Mouse (Mus musculus) spleen, postnatal 10 days (tissue): ENCODE measurements around the gene Lage3.
"Not testable (repeated sequence)": the region's sequence is repeated elsewhere in the genome, so short reads cannot be mapped to it uniquely, and the experiment has no call there.

Source experiments
- DNase-seq, 2 experiments: peaks; one replicate each; pipeline ENCODE4 v3.0.0; 2021 to 2022; ENCODE audit warnings: low spot score in 2 of 2

Lage3 gene

DNA sequence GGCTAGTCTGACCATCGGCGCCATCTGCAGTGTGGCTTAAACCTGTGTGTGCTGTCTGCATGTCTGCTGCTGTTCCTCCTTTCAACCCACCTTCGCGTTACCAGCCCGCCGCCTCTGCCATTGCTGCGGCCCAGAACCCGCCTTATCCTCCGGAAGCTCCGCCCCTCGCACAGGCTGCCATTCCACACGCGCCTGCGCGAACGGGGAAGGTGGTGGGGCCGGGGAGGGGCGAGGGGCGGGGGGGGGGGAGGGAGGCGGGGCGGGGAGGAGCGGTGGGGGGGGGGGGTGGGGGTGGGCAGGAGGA, at the start of gene Lage3:
Gene Lage3 (minus strand): TSS at position 152 of the 304 bp plus-strand sequence.
- DNase-seq = peak; percentile 55 to 86

DNA sequence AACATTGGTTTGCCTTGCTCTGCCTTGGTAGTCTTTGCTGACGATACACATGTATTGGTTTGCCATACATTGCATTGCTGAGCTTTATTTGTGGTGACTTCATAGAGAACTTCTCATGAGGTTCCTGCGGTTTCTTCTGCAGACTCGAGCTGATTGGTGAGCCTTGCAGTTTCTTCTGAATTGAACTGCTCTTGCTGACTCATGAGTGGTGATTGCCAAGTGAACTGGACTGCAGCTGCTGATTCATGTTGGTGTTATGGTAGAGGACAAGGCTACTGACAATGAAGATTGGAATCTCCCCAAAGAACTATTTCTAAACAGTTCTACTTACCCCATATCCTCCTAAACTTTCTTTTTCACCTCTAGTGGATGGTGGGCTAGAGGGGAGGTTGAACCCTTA, 46.7 kb upstream of the Lage3 start:
- DNase-seq = no peak

DNA sequence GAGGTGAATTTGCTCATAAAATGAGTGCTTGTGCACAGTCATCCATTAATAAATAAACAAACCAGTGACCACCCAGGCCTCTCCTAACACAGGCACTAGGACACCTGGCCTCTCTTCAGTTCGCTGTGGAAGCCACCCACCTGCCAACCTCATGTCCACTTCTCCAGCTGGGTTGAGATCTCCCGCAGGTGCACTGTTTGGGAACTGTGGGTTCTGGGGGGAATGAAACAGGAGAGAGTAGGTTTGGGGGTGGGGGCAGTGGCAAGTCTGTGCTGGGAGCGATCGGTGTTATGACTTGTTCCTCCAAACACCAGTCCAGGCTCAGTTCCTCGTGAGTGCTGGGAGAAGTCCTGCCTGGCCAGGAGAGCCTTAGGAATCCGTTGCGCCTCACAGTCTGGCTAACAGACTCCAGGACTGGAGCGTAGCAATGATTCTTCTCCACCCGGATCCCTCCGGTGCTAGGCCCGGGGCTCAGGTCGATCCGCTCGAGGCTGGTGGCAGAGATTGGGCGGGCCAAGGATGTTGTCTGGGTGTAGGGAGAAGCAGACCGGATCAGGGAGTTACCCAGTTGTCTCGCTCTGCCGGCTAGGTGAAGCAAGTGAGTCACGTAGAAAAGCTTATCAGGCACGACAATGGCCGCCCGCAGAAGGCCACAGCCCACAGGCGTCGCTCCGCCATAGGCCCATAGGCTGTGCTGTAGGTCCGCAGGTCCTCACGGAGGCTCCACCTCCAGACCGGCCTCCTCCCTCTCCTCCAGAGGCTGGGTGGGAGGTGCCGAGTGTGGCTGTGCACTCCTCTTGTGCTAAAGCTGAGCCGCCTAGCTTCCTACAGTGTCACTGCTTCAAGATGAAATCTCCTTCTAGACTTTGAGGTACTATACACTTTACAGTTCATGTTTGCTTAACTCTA, 39.4 kb upstream of the Lage3 start, which contains the start of the genes Fam3a and Ikbkg:
Gene Fam3a (minus strand): TSS at position 738 of the 909 bp plus-strand sequence.
Gene Ikbkg (plus strand): TSS at position 756 of the 909 bp plus-strand sequence.
- peak; percentile 58 to 88 for DNase-seq

DNA sequence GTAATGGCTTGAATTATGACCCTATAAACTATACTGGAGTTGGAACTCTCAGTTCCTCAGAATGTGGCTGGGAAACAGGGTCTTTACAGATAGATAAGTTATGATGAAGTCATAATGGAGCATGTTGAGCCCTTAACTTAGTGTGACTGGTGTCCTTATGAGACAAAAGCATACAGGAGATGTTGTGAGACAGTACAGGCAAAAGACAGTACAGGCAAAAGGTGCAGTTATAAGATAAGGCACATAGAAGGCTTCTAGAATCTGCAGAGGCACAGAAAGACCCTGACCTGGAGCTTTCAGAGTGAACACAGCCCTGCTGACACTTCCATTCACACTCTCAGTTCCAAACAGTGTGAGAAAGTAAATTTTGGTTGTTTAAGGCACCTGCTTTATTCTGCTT, 34.7 kb upstream of the Lage3 start:
- DNase-seq = no peak

DNA sequence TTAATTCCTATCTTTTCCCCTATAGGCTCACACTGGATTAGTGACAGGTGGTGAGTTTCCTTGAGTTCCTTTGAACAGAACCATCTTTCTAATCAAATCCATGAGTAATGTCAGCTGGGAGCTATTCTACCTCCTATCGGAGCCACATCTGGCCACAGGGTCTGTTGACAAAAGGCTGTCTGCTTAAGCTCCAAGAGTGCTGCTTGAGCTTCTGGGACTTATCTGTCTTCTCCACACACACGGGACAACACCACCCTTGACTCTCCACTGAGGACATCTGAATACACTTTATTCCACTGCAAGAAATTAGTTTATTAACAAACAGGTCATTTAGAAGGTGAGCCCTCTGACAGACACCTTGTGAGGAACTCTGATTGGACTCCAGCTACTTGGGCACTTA, 31.0 kb upstream of the Lage3 start:
- no peak for DNase-seq

DNA sequence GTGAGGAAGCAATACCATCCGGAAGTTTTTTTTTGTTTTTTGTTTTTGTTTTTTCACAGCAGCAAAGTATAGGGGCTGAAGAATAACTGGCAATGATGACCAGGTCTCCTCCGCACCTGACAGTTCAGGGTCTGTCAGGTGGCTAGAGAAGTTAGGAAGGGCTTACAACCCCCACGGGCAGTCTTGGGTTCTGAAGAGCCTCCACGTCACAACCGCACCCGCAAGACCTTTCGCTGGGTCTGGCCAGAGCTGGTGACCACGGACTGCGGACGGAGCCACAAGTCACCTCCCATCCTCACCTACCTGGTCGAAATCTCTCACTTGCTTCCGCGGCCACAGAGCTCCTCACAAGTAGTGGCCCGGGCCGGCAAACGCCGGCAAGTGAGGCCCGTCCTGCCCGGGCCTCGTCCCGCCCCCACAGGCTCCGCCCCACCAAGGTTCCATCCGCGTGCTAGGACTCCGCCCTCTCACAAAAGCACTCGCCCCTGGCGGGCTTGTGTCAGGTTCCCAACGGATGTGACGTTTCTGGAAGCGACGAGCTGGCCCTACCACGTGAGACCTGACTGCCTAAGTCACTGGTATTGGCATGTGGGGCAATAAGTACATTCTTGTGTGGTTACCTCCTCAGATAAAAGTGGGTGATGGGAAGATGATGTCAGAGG, 19.6 kb upstream of the Lage3 start, which contains the start of the genes Ubl4a and Slc10a3:
Gene Ubl4a (minus strand): TSS at position 331 of the 662 bp plus-strand sequence.
Gene Slc10a3 (minus strand): TSS at position 462 of the 662 bp plus-strand sequence.
- DNase-seq = peak; percentile 72 to 90

DNA sequence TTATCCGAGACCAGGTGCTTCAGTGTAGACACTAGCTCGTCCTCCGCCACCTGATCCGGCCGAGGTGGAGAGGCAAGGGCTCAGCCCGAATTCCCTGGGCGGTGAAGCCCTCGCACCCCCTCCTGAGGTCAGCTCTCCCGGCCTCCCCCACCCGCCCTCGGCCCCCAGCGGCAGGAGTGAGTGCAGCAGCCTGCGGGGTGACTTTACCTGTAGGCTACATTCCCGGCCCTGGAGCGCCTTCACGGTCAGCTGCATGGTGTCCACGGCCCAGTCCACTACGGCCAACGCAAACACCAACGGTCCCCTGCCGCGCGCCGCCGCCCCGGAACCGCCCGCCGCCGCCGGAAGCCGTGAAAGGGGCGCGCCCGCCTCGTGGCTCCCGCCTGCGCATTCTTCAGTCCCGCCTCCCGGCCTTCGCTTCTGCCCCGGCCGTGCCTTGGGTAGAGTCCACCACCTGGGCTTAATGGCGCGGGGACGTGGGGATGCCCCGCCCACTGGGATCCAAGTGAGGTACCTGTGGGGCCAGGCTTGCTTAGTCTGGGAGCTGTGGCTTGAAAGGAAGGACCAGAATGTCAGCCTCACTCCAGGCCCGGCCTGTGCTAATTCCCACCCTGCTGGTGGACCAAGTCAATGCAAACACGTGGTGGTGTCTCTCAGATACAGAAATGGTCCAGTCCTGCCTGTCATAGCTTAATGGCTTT, 14.9 kb upstream of the Lage3 start:
- DNase-seq = peak; percentile 60 to 78

DNA sequence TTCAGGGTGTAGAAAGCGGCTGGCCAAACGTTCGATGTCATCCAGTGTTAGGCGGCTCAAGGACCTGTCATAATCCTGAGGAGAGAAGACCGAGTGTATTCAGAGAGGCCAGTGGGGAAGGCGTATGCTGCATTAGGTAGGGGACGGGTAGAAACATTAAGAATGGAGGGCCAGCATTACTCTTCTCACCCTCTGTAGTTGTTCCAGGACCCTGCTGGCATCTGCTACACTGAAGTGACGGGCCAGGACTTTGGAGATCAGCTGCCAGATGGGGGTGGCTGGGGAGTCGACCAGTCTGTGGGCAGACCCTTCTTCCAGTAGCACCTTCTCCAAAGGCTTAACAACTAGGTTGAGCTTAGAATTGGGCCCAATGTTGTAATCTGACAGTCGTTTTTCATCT, 14.1 kb upstream of the Lage3 start:
- no peak for DNase-seq

DNA sequence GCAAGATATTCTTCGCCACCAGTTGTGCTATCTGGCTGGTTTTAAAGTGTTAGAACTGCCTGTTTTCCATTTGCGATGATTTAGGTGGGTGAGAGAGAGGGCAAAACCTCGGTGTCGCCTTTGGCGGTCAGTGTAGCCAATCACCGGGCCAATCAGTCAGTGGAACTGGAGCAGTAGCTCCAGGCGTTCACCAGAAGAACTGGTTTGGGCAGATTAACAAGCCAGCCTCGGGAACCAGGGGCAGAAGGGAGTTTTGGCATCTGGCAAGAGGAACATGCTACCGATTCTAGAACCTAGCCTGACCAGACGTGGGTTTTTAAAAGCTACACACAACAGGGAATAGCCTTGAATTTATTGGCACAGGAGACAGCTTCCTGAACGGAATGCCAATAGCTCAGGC, 5.8 kb upstream of the Lage3 start:
- no peak for DNase-seq

DNA sequence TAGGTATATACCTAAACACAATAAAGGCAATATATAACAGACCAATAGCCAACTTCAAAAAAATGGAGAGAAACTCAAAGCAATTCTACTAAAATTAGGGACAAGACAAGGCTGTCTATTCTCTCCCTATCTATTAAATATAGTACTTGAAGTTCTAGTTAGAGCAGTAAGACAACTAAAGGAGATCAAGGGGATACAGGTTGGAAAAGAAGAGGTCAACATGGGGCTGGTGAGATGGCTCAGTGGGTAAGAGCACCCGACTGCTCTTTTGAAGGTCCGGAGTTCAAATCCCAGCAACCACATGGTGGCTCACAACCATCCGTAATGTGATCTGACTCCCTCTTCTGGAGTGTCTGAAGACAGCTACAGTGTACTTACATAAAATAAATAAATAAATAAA, 3.7 kb upstream of the Lage3 start:
- DNase-seq = not testable (repeated sequence)

DNA sequence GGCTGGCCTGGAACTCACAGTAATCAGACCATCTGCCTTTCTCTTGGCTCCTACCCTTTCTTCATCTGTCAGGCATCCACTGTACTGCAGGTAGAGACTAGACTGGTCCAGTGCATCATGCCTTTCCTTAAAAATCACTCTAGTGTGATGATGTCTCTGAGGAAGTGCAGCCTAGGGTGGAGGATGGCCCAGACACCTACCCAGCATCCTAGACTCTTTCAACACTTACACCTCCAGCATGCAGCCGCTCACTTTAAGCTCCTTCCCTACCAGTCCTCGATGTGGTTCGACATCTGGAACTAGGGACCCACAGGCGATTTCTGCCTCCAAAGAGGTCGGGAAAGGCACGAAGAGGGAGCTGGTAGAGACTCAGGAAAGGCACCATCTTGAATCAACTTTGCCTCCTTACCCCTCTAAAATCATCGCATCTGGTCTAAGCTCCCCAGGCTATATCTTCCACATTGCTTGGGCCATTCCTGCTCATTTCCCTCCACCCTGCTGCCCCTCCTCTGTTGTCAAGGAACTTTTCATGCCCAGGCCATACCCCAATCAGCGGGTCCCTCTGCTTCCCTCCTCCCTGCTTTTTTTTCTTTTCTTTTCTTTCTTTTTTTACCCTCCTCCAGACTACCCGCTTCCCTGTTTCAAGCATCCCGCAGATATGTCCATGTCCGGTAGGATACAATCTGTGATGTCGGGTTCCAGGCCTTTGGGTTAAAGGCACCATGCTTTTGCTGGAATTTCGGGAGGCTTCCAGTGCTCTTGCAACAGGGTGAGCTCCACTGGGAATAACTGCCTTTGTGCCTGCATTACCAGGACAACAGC, 562 bp downstream of the Lage3 start:
- DNase-seq = no peak

DNA sequence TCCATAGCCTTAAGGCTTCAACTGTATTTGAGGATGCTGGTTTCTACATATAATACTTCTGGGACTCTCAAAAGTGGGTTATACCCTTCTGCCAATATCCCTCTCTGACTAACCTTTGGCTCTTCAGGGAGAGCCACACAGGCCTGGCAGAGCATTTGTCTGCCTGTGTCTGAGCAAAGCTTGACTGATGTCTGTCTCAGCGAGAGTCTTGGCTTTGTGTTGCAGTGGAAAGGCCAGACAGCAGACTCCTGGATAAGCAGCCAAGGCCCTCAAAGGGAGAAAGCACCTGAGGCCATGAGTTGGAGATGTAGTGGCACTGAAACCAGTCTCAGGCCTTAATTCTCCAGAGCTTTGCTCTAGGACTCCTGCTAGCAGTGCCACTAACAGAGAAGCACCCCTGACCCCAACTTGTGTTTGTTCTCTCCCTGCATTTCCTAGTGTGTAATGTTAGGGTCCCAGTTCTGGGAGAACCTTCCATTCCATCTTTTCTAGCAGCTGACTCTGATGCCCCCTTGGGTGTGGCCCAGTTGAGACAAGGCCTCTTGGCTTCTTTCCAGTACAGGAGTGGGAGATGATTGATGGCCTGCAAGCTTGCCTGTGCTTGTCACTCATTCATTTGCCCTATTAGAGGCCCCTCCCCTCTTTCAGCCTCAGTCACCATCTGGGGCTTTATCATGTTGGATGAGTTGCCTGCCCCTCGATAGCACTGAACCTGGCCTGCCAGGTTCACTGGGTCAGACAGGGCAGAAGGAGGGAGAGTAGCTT, 23.1 kb downstream of the Lage3 start:
- no peak for DNase-seq

DNA sequence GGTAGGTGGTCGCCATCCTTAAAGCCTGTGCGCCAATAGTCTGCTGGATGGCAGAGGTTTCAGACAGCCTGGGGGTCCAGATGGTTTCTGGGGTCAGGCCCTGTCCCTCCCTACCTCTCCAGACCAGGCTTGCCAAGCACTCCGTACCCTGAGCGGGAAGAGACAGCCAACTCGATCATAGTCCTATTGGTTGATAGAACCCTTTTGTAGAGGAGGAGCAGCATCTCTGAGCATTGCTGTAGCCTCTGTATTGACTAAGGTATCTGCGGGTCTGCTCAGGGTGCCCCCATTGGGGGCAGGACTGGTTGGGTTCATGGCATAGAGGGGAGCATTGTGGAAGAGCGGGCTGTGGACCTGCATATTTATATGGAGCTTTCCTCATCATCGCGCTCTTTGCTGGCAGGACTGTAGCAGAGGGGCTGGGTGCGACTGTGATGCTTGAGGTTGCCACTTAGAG, 24.2 kb downstream of the Lage3 start:
- no peak for DNase-seq

DNA sequence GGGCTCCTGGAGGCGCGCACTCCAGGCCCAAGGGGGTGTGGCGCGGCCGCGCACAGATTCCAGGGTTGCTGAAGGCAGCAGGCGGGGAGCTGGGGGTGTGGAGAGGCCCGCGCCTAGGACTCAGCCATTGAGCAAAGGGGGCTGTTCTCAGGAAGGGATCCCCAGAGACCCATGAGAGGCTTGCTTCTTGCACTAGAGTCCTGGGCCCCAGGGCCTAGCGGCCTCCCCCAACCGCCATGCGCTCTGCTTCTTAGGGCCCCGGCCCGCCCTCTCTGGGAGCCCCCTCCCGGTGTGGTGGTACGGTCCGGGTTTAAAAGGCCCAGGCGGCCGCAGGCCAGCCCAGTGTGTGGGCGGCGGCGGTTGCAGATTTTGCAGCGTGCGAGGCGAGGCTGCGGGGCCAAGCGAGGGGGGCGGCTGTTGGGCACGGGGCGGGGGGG, 24.7 kb downstream of the Lage3 start, which contains the start of gene Plxna3:
Gene Plxna3 (plus strand): TSS at position 342 of the 437 bp plus-strand sequence.
- DNase-seq = peak; percentile 50 to 71

DNA sequence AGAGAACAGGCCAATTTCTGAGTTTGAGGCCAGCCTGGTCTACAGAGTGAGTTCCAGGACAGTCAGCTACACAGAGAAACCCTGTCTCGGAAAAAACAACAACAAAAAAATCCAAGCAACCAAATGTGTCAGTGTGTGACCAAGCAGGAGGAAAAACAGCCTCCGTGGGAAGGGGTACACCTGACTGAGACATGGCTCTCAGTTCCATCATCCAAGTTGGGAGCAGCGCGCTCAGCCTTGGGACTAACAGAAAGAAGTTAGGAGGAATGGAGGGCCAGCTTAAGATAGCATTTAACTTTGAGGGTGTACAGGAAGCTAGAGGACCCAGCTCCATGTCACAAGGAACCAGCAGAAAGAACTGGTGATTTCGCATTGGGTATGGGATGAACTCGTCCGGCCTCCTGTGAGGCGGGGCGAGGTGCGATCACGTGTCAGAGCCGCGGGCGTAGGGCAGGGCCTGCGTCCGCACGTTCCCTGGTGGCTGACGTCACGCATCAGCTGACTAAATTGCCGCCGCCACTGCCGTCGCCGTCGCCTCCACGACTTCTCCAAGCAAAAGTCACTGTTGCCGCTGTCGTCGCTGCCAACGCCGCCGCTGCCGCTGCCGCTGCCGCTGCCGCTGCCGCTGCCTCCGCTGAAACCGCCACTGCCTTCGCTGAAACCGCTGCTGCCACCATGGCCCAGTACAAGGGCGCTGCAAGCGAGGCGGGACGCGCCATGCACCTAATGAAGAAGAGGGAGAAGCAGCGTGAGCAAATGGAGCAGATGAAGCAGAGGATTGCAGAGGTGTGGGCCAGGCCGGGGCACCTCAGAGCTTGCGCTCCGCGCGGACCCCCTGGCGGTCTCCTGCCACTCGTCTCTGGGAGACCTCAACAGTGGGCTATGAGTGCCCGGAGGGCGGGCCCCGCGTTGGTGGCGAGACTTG, 40.6 kb downstream of the Lage3 start, which contains the start of gene Fam50a:
Gene Fam50a (plus strand): TSS at position 494 of the 925 bp plus-strand sequence.
- DNase-seq = peak; percentile 72 to 91

DNA sequence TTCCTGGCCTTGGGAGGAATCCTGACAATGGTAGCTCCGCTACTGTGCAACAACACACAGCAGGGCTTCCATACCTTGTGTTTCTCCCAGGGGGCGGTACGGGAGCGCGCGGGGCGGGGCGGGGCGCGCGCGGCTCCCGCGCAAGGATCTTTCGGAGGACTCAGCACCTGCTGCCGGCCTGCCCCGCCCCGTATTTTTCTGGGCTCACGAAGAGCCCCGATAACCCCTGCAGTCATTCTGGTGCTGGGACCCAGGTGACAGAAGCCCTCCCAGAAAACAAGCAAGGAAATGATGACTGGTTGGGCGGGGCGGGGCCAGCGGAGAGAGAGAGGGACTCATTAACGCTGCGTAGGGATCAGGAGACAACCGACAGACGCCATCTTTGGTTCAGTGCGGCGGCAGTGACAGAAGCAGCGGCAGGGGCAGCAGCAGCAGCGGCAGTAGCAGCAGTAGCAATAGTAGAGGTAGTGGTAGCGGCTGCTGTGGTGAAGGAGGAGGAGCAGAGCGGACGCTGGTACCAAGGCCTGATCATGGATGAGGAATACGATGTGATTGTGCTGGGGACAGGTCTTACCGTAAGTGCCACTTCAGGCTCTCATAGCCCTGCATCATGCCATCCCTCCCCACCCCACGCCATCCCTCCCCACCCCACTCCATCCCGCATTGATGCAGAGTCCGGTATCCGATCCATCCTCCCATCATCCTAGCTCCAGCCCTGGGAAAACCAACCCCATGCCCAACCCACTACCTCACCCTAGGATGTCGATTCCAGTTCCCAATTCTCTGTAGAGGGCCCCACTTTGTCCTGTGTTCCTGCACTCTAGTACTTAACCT, 48.3 kb downstream of the Lage3 start, which contains the start of gene Gdi1:
Gene Gdi1 (plus strand): TSS at position 132 of the 834 bp plus-strand sequence.
- peak; percentile 75 to 82 for DNase-seq
